In the genomic region with DNA sequence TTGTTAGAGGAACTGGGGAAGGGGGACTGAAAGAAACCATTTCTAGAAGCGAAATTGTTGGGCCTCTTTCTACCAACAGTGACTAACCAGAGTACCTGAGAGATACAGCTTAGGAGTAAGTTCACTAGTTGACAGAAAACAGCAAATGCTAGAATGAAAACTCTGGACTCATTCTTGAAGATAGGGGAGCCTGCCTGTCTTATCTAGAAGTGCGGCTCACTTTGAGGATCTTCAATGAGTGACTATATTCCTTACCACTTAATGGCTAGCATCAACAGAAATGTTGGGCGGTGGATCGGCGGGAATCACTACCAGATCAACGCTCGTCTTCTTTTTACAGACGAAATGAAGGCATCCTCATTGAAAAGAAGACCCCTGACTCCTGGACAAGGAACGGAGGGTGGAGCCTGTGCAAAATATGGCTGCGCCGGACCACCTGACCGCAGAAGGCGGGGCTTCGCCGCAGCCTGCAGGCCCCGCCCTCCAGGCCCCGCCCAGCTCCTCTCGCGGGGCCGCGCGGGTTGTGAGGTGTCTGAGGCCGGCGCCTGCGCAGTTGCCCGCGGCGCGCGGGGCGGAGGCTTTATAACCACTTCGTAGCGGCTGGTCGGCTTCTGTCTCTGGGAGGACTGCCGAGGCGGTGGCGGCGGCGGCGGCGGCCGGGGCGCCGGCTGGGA, we compare ENCODE assay signal across 8 mouse cellular contexts. TPM values are rescaled to one million over a fixed set of nuclear protein-coding genes. Genes with fewer than 3 reads are reported as not detected.
A peak's percentile ranks its signal among the peaks of the same experiment; 100 is the strongest.
DNase-seq lines count a peak whose midpoint lies in the region; ATAC-seq and TF ChIP-seq lines count a peak whose summit lies in the region.

No protein-coding gene starts in this region.

- peak overlapping the region; percentile 82 for H3K9ac ChIP-seq in embryonic facial prominence, embryonic 15.5 days
- H3K9ac ChIP-seq in kidney, embryonic 15.5 days, result peak overlapping the region; percentile 92

- H3K4me3 ChIP-seq in bone marrow, adult 2 months (replicated peaks; ENCODE audit: control insufficient read depth, low read depth, low read length), result peak overlapping the region; percentile 96
- H3K4me3 ChIP-seq in embryonic facial prominence, embryonic 15.5 days (replicated peaks), result peak overlapping the region; percentile 83
- peak overlapping the region; percentile 92 for H3K4me3 ChIP-seq in heart, embryonic 10.5 days
- H3K4me3 ChIP-seq in kidney, embryonic 15.5 days (replicated peaks), result peak overlapping the region; percentile 84

- H3K9me3 ChIP-seq in embryonic facial prominence, embryonic 15.5 days (replicated peaks), result no peaks in the 10 kb centered on the region
- H3K9me3 ChIP-seq in heart, embryonic 10.5 days, result no peaks in the 10 kb centered on the region
- no peaks in the 10 kb centered on the region for H3K9me3 ChIP-seq in kidney, embryonic 15.5 days (replicated peaks)

- peak; percentile 95; the same call in 1 of the 2 replicates for TF ChIP-seq POLR2A in bone marrow, adult 2 months (IDR thresholded peaks at IDR 0.05; ENCODE audit: borderline replicate concordance, control insufficient read depth, low read depth, low read length)

- H3K27me3 ChIP-seq in embryonic facial prominence, embryonic 15.5 days, result no peaks in the 10 kb centered on the region
- H3K27me3 ChIP-seq in heart, embryonic 10.5 days (ENCODE audit: insufficient read depth, poor library complexity, severe bottlenecking), result no peaks in the 10 kb centered on the region
- H3K27me3 ChIP-seq in kidney, embryonic 15.5 days, result no peaks in the 10 kb centered on the region

- peak overlapping the region; percentile 98 for H3K27ac ChIP-seq in bone marrow, adult 2 months (ENCODE audit: control insufficient read depth, insufficient read depth, low read depth, low read length, poor library complexity)
- peak overlapping the region; percentile 91 for H3K27ac ChIP-seq in embryonic facial prominence, embryonic 15.5 days (replicated peaks)
- peak overlapping the region; percentile 94 for H3K27ac ChIP-seq in heart, embryonic 10.5 days
- H3K27ac ChIP-seq in kidney, embryonic 15.5 days, result peak overlapping the region; percentile 92

- peak; percentile 96 for ATAC-seq in embryonic facial prominence, embryonic 15.5 days (ENCODE audit: insufficient number of reproducible peaks, low FRiP score, low TSS enrichment, low read depth)
- ATAC-seq in kidney, embryonic 15.5 days (replicated peaks; ENCODE audit: low FRiP score), result peak; percentile 96
- peak; percentile 66 for ATAC-seq in monocyte, adult 5-6 weeks (replicated peaks; ENCODE audit: insufficient number of reproducible peaks, low FRiP score, low TSS enrichment, poor library complexity, severe bottlenecking)

- DNase-seq in 416B (ENCODE audit: low read depth) (peak; percentile 93), liver (peak; percentile 97)
- DNase-seq in heart, embryonic 10.5 days (ENCODE audit: low spot score), result peak; percentile 98
- peak; percentile 98 to 99 for DNase-seq in spleen, postnatal 4 days (ENCODE audit: low spot score in 2 of 2)

- H3K36me3 ChIP-seq in embryonic facial prominence, embryonic 15.5 days, result no peaks in the 10 kb centered on the region
- no peaks in the 10 kb centered on the region for H3K36me3 ChIP-seq in heart, embryonic 10.5 days
- no peaks in the 10 kb centered on the region for H3K36me3 ChIP-seq in kidney, embryonic 15.5 days

- no peak for TF ChIP-seq CTCF in bone marrow, adult 2 months (IDR thresholded peaks at IDR 0.05; ENCODE audit: control insufficient read depth, insufficient read depth, low read length)

- peak overlapping the region; percentile 99 for H3K4me2 ChIP-seq in embryonic facial prominence, embryonic 15.5 days (replicated peaks)
- peak overlapping the region; percentile 100 for H3K4me2 ChIP-seq in kidney, embryonic 15.5 days

- H3K4me1 ChIP-seq in bone marrow, adult 2 months (ENCODE audit: control insufficient read depth, insufficient read depth, low read length), result peaks cover 1% of the 10 kb centered on the region
- peaks cover 9% of the 10 kb centered on the region for H3K4me1 ChIP-seq in embryonic facial prominence, embryonic 15.5 days
- H3K4me1 ChIP-seq in heart, embryonic 10.5 days, result peaks cover 14% of the 10 kb centered on the region
- peaks cover 17% of the 10 kb centered on the region for H3K4me1 ChIP-seq in kidney, embryonic 15.5 days

- WGBS in bone marrow, adult 2 months, result 4% methylated on average over 41 of the region's 44 CpGs
- WGBS in embryonic facial prominence, embryonic 15.5 days, result 4% methylated on average over 35 of the region's 44 CpGs
- WGBS in heart, embryonic 10.5 days, result 4% methylated on average over 35 of the region's 44 CpGs
- 4% methylated on average over 44 of the region's 44 CpGs for WGBS in kidney, embryonic 15.5 days

RNA-seq across cellular contexts. Expression of gene Rnf19b, which starts 0.4 kb away (rescaled TPM):
- polyA plus RNA-seq in bone marrow, adult 2 months (2011; ENCODE audit: insufficient read depth, insufficient read length, low replicate concordance, missing spikeins), result 23.9 and 47.7 TPM in 2 replicates
- 10.7 and 11.0 TPM in 2 replicates for polyA plus RNA-seq in embryonic facial prominence, embryonic 15.5 days (2015; fragmentation: Nextera tagmentation; extraction: Ambion mirVana)
- 5.3 and 6.8 TPM in 2 replicates for polyA plus RNA-seq in heart, embryonic 10.5 days (2016; fragmentation: Nextera tagmentation; extraction: Ambion mirVana)
- 7.1 TPM in 2 replicates for polyA plus RNA-seq in kidney, embryonic 15.5 days (2015; fragmentation: Nextera tagmentation; extraction: Ambion mirVana)
- total RNA-seq in monocyte, adult 5-6 weeks (2017), result 223 to 304 TPM (median 264 TPM) in 3 replicates

RNA-seq across cellular contexts. Expression of gene Tmem54, which starts 47.7 kb away (rescaled TPM):
- polyA plus RNA-seq in bone marrow, adult 2 months (2011; ENCODE audit: insufficient read depth, insufficient read length, low replicate concordance, missing spikeins), result 1.8 TPM in 1 of 2 replicates, not detected in the other
- 26.6 and 26.9 TPM in 2 replicates for polyA plus RNA-seq in embryonic facial prominence, embryonic 15.5 days (2015; fragmentation: Nextera tagmentation; extraction: Ambion mirVana)
- polyA plus RNA-seq in heart, embryonic 10.5 days (2016; fragmentation: Nextera tagmentation; extraction: Ambion mirVana), result 1.1 and 5.6 TPM in 2 replicates
- polyA plus RNA-seq in kidney, embryonic 15.5 days (2015; fragmentation: Nextera tagmentation; extraction: Ambion mirVana), result 9.2 TPM in 2 replicates
- total RNA-seq in monocyte, adult 5-6 weeks (2017), result not detected in 3 replicates

Comparison
In these comparisons a context has a peak if more than half of its experiments do, and no peak if none do; other contexts are left out.
1. Peak in every context shown above with its lines: DNase-seq, ATAC-seq, H3K4me3 ChIP-seq and H3K27ac ChIP-seq.